Mouse (Mus musculus) lung, postnatal 0 days (tissue): ENCODE data around the gene Hscb. TPM values are rescaled to one million over a fixed set of nuclear protein-coding genes. Genes with fewer than 3 reads are reported as not detected.

Experiments
- ATAC-seq: fragments of 200-750 bp; cut with Nextera tagmentation; 2 replicates; pipeline ENCODE4 v1.8.0; 2017; ENCODE audit warnings: moderate library complexity
- DNase-seq: peaks from one replicate; pipeline ENCODE4 v3.0.0-alpha.2; 2016; ENCODE audit warnings: low spot score
- H3K27ac ChIP-seq: fragments of 300-500 bp; sonication (generic); 2 replicates; pipeline ENCODE4 v1.5.1; 2014; ENCODE audit warnings: antibody characterized with exemption, mild to moderate bottlenecking, low read length, mixed read lengths
- H3K27me3 ChIP-seq: fragments of 300-500 bp; sonication (generic); replicated peaks from 2 replicates; pipeline ENCODE4 v1.6.1; 2014; ENCODE audit warnings: low read length, mixed read lengths; ENCODE audit not compliant: insufficient read depth
- H3K36me3 ChIP-seq: fragments of 300-500 bp; sonication (generic); 2 replicates; pipeline ENCODE4 v1.6.1; 2014; ENCODE audit warnings: low read length, mixed read lengths; ENCODE audit not compliant: insufficient read depth
- H3K4me1 ChIP-seq: fragments of 300-500 bp; sonication (generic); 2 replicates; pipeline ENCODE4 v1.6.1; 2014; ENCODE audit warnings: antibody characterized with exemption, low read depth, low read length, mixed read lengths; ENCODE audit not compliant: insufficient read depth
- H3K4me2 ChIP-seq: fragments of 300-500 bp; sonication (generic); replicated peaks from 2 replicates; pipeline ENCODE4 v1.6.1; 2014; ENCODE audit warnings: low read depth, mild to moderate bottlenecking, low read length, moderate library complexity, mixed read lengths
- H3K4me3 ChIP-seq: fragments of 300-500 bp; sonication (generic); 2 replicates; pipeline ENCODE4 v1.5.1; 2014; ENCODE audit warnings: low read depth, low read length
- H3K9ac ChIP-seq: fragments of 300-500 bp; sonication (generic); replicated peaks from 2 replicates; pipeline ENCODE4 v1.6.1; 2014; ENCODE audit warnings: low read depth, mild to moderate bottlenecking
- H3K9me3 ChIP-seq: fragments of 300-500 bp; sonication (generic); 2 replicates; pipeline ENCODE4 v1.6.1; 2016; ENCODE audit warnings: low read length, mixed read lengths
- CTCF ChIP-seq: IDR thresholded peaks from 2 replicates; pipeline ENCODE4 v1.5.1; 2016; ENCODE audit warnings: antibody characterized with exemption, mild to moderate bottlenecking
- EP300 ChIP-seq: IDR thresholded peaks from 2 replicates; pipeline ENCODE4 v1.6.1; 2016; ENCODE audit warnings: antibody characterized with exemption, mild to moderate bottlenecking, control low read depth
- WGBS: fragments of 180-500 bp; shearing (Covaris S2); extraction: QIAGEN DNeasy Blood & Tissue Kit; methylation state at CpG from one replicate; pipeline ENCODE4 v1.1.7; 2014; 5-methylcytosine and 5-hydroxymethylcytosine counted together
- polyA plus RNA-seq: library from polyadenylated mRNA; unstranded; fragments of >200 nt; fragmentation: Nextera tagmentation; extraction: Ambion mirVana; gene quantifications from 2 replicates; pipeline ENCODE4 v1.2.1, GENCODE M21; 2015

Hscb gene
- polyA plus RNA-seq, 1 experiment from 2014 or later, result 32.0 TPM

DNA sequence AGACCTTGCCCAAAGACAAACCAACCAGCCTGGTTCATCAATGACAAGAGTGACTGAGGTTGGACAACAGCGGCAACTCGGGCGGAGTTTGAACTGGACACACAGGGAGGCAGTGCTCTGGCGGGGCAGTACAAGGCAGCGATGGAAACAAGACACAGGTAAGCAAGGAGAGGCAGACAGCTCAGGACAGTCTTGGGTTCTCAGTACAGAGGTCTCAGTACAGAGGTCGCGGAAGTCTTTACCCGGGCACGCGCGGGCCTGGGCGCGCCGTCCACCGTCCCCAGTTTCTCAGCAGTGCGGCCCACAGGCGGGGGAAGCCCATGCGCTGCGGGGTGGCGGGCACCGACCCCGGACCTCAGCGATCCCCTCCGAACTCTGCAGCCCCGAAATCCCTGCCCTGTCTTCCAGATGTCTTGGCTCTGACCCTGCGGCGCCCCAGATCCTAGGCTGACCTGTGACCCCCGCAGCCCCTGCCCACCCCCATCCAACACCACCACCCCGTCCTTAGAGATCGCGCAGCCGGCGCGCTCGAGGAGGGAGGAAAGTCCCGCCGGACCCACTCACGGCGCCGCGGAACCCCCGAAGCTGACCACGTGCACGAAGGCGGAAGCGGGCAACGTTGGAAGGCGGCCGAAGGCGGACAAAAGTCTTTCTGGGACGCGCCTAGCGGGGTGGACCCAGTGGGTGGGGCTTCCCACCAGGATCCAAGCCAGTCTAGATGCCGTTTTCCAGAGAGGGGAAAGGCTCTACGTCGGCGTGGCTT is 59.4 kb downstream of the Hscb start, which contains the start of gene Pus1:
TSS of gene Pus1 (minus strand) at position 662 of the 763 bp plus-strand sequence.
- peak within 1 kb of the TSS; percentile 71 for H3K4me3 ChIP-seq
- H3K27ac ChIP-seq, result peak within 1 kb of the TSS; percentile 43; the same call in 1 of the 2 replicates
- peak within 1 kb of the TSS; percentile 97 for H3K4me2 ChIP-seq
- no peaks in the 10 kb centered on the region for H3K4me1 ChIP-seq
- H3K9ac ChIP-seq, result peak within 1 kb of the TSS; percentile 63
- DNase-seq (peak; percentile 95), ATAC-seq (peak; percentile 97)
- TF ChIP-seq EP300 (no peak), CTCF (no peak)
- H3K9me3 ChIP-seq, result no peaks in the 10 kb centered on the region
- no peaks in the 10 kb centered on the region for H3K27me3 ChIP-seq
- no peaks in the 10 kb centered on the region for H3K36me3 ChIP-seq
- under 1% methylated on average over 57 of the region's 57 CpGs for WGBS

DNA sequence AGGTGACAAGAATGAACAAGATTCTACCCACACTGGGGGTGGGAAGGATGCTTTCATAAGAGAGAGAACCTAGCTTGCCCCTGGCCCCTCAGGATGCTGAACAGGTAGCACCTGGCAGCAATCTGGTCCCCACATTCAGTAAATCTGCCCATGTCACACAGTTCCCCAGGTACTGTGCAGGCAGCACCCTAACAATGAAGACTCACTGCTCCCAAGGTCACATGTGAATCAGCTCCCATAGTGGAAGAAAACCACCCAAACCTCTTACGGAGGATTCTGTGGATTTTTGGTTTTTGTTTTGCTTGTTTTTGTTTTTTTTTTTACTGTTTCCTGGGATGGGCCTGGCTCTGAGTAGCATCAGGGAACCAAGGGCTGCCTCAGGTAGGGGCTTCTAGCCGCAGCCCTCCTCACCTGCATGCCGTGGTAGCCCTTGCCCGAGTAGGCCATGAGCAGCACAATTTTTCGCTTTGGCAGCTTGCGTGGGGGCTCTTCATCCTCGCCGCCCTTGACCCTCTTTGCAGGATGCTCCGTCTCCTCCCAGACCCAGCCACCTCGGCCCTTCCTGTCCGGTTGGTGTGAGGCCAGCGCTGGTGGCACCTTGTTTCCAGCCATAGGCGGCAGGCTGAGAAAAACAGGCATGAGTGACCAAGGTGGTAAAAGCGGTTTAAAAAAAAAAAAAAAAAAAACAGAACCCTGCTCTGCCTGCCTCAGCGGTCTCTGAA is 60.1 kb downstream of the Hscb start:
- 12% methylated on average over 15 of the region's 15 CpGs for WGBS
- H3K4me2 ChIP-seq, result peak overlapping the region; percentile 97
- H3K4me1 ChIP-seq, result no peaks in the 10 kb centered on the region
- no peaks in the 10 kb centered on the region; the same call in 1 of the 2 replicates for H3K36me3 ChIP-seq
- no peaks in the 10 kb centered on the region for H3K9me3 ChIP-seq
- TF ChIP-seq EP300 (no peak), CTCF (no peak)
- DNase-seq, result no peak
- H3K27ac ChIP-seq, result 0 out of 2 replicates have a peak overlapping the region, but pooled peaks have one; percentile 43
- H3K4me3 ChIP-seq, result peak overlapping the region; percentile 71
- ATAC-seq, result no peak
- peak overlapping the region; percentile 63 for H3K9ac ChIP-seq
- no peaks in the 10 kb centered on the region for H3K27me3 ChIP-seq

Other genes with a start within 250 kb of the Hscb start
- 16.2 and 18.9 TPM in 2 replicates for gene Noc4l, start 186.4 kb downstream of the Hscb start, polyA plus RNA-seq
- 7.3 and 7.4 TPM in 2 replicates for gene Ddx51, start 186.3 kb downstream of the Hscb start, polyA plus RNA-seq
- gene Ep400, start 69.1 kb downstream of the Hscb start, polyA plus RNA-seq, result 16.7 and 17.5 TPM in 2 replicates
- 12.5 and 14.2 TPM in 2 replicates for gene Pus1, start 59.1 kb downstream of the Hscb start, polyA plus RNA-seq
- gene Ulk1, start 29.7 kb downstream of the Hscb start, polyA plus RNA-seq, result 11.8 and 11.9 TPM in 2 replicates
- gene Chek2, start 202 bp upstream of the Hscb start, polyA plus RNA-seq, result 5.7 and 7.9 TPM in 2 replicates
- gene Ttc28, start 40.0 kb upstream of the Hscb start, polyA plus RNA-seq, result 5.4 and 6.8 TPM in 2 replicates